Mouse (Mus musculus): ENCODE measurements around the gene Pdx1.

The Pdx1 gene

GRCm38 (mm10) chr5:147269926-147270672 is at the start of gene Pdx1:
Pdx1 (plus strand) TSS chr5:147269959.
- DNase-seq (ENCODE audit: low spot score in 2 of 2): no peak

- DNase-seq (ENCODE audit: low spot score in 2 of 2): peak; percentile 82 to 95
Measured at GRCm38 (mm10) chr5:147227354-147228112, 42.2 kb upstream of the Pdx1 start.

DNA sequence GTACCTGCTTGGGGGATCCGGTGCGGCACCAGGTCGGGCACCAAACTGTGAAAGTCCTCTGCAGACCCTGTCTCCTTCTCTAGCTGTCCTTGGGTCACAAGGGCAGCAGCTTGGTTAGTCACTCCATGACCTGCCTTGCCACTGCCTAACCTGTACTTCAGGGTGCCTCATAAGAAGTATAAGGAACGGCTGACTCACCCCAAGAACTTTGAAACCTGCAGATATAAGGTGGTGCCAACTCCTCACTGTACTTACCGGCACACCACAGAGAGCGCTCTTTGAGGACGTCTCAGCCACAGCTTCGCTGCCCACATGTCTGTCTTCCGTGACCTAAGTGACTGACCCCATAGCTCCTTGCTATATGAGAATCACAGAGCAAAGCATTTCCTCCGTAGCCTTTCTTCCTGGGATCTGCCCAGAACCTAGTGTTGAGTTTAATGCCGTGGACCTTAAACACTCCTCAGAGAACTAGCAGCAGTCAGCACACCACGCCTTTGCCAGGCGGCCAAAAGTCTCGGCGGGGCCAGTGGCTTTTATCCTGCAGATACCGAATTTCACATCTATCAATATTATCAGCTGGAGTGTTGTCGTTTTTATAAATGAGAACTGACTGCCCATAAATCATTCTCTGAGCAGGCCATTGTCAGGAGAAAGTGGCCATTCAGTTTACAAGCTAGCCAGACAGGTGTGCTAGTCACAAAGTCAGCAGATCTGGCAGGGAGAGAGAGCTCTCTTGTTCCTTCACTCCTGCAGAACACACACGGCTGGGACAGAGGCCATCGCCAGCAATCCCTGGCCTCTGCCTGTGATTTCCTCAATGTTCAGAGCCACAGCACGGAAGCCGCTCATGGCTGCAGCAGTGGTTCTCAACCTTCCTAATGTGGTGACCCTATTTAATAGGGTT is 34.1 kb upstream of the Pdx1 start:
- no peak for DNase-seq (ENCODE audit: low spot score in 2 of 2)

GRCm38 (mm10) chr5:147243908-147244307 is 25.9 kb upstream of the Pdx1 start:
- DNase-seq (ENCODE audit: low spot score in 2 of 2): no peak

GRCm38 (mm10) chr5:147260189-147260588 is 9.6 kb upstream of the Pdx1 start:
- no peak for DNase-seq (ENCODE audit: low spot score in 2 of 2)

DNA sequence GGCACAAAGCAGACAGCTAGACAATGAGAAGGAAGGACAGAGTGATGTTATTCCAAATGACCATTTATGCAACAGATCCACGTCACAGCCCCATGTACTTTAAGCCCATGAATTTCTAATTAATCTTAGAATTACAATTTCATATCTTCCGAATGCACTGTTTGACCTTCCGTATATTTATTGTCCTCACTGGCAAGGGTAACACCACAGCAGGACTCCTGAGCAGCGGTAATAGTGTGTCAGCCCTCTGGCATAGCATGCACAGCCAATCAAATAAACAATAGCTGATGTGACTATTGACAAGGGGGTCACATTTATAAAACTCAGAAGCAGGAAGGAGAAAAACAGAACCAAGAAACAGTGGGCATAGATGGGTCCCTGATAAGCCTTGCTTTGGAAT is 9.0 kb upstream of the Pdx1 start:
- no peak for DNase-seq (ENCODE audit: low spot score in 2 of 2)

GRCm38 (mm10) chr5:147261899-147262541 is 7.7 kb upstream of the Pdx1 start:
- DNase-seq (ENCODE audit: low spot score in 2 of 2): no peak

DNA sequence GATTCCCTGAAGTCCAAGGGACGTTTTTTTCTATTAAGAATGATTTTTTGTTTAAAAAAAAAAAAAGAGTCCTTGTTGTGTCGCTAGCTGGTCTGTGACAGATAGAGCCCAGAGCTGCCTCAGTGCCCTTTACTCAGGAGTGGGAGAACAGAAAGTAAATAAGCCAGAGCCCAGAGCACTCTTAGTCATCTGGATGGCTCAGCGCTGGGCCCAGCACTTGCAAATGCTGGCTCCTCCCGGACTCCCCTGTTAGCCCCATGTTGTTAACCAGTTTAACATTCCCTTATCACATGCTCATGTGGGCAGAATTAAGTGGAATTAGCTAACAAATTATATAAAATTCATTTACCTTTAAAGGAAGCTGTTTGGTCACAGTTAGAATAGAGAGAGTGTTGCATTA is 5.8 kb upstream of the Pdx1 start:
- no peak for DNase-seq (ENCODE audit: low spot score in 2 of 2)

- no peak for DNase-seq (ENCODE audit: low spot score in 2 of 2)
Measured at GRCm38 (mm10) chr5:147267434-147267833, 2.3 kb upstream of the Pdx1 start.

GRCm38 (mm10) chr5:147268728-147269127 is 1.0 kb upstream of the Pdx1 start:
- DNase-seq (ENCODE audit: low spot score in 2 of 2): no peak

DNA sequence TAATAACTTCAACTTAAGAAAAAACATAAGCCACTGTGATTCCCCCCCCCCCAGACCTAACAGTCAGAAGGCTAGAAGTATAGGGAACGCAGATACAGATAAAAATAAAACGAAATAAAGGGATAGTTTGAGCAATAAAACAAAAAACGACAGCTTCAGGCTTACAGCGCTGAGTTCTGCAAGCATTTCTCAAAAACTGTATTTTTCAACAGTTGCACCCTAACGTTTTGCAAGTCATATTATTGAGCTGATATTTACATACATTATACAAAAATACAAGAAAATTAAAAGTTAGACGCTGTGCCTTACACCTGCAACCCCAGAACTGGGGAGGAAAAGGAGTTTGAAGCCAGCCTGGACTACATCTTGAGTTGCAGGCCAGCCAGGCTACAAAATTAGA is 388 bp upstream of the Pdx1 start:
- no peak for DNase-seq (ENCODE audit: low spot score in 2 of 2)

DNA sequence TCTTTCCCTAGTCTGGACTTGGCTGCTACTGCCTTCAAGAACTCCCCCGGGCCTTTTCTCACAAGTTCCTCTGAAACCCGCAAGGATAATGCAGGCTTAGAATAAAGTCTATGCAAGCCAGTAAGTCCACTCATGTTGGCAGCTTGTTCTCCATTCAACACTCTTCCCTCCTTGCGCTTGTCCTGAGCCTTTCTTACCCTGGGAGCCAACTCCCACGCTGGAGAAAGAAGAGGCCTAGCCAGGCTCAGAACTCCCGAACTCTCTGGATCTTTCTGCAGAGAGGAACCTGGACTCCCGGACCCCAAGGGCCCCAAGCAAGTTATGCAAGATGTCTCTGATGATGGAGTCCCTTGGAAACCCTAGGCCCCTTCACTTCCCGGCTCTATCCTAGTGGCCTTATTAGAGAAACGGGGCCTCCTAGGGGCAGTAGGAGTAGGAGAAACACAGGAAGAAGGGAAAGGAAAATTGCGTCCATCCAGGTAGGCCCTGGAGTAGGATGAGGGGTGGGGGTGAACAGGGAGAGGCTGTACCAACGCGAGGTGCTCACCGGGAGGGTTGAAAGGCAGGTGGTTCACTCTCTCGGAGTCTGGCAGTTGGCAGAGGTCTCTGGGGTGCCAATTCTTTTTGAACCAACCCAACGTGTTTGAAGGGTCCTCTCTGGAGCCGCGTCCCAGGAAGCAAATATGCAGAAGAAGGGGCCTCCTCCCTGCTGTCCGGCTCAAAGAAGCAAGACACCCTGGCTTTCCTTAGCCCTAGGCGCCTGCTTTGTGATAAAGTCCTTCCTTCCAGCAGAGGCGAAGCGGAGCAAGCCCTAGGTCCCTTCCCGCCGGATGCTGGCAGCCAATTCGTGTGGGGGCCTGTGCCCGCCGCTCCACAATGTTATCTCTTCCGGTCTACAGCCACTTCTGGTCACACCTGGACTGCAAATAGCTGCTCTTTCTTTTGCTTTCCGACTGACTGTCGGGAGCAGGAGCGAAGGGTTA is 1.2 kb downstream of the Pdx1 start:
- no peak for DNase-seq (ENCODE audit: low spot score in 2 of 2)

GRCm38 (mm10) chr5:147272046-147272807 is 2.5 kb downstream of the Pdx1 start:
- no peak for DNase-seq (ENCODE audit: low spot score in 2 of 2)

DNA sequence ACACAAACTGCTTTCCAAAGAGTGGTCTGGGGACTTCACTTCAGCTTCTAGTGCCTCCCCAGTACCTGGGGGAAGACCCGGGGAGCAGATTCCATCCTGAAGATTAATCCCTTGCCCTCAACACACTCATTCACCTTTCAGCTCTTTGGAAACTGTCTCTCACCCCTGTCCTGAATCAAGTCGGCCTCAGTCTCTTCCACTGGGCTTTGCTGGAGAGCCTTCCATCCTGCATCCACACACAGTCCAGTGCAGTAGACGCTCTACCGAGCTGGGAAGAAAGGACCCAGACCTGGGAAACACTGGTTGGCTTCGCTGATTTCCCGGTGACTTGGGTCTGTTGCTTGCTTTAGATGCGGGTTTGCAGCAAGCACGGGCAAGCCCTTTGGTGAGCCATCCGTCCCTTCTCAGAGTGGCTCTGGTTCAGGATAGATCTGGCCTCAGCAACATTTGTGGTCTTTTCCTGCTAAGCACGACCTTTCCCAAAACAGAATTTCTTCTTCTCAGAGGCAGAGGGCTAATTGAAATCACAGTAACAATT is 3.1 kb downstream of the Pdx1 start:
- DNase-seq (ENCODE audit: low spot score in 2 of 2): no peak

GRCm38 (mm10) chr5:147274174-147275141 is 4.7 kb downstream of the Pdx1 start:
- no peak for DNase-seq (ENCODE audit: low spot score in 2 of 2)

DNA sequence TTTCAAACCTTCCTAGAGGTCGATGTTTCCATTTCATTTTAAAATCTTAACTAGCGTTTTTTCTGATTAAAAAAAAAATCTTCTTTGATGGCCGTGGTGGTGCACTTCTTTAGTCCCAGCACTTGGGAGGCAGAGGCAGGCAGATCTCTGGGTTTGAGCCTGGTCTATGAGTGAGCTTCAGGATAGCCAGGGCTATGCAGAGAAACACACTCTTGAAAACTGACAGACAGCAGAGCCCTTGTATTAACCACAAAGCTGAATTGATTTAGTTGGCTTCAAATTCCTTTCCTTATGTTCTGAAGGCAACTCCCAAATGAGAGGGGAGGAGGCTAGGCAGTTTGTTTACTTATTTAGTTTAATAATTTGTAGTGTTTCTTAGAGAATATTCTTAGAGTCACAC is 6.0 kb downstream of the Pdx1 start:
- DNase-seq (ENCODE audit: low spot score in 2 of 2): no peak

GRCm38 (mm10) chr5:147276701-147277546 is 7.2 kb downstream of the Pdx1 start:
- no peak for DNase-seq (ENCODE audit: low spot score in 2 of 2)

Measured in cerebellum, postnatal 4 days (tissue).